Mouse (Mus musculus) hindbrain, embryonic 12.5 days (tissue): ENCODE measurements around the gene Atp7b. TPM values are rescaled to one million over a fixed set of nuclear protein-coding genes. Genes with fewer than 3 reads are reported as not detected.

Experiments used
- ATAC-seq: fragments of 200-750 bp; cut with Nextera tagmentation; 2 replicates; pipeline ENCODE4 v1.8.0; 2017; ENCODE audit warnings: moderate TSS enrichment; ENCODE audit not compliant: low FRiP score
- H3K27ac ChIP-seq: fragments of 300-500 bp; sonication (generic); 2 replicates; pipeline ENCODE4 v1.5.1; 2016; ENCODE audit warnings: mild to moderate bottlenecking
- H3K27me3 ChIP-seq: fragments of 300-500 bp; sonication (generic); 2 replicates; pipeline ENCODE4 v1.6.1; 2016; ENCODE audit warnings: mild to moderate bottlenecking
- H3K36me3 ChIP-seq: fragments of 300-500 bp; sonication (generic); 2 replicates; pipeline ENCODE4 v1.6.1; 2016; ENCODE audit warnings: mild to moderate bottlenecking
- H3K4me1 ChIP-seq: fragments of 300-500 bp; sonication (generic); 2 replicates; pipeline ENCODE4 v1.6.1; 2016
- H3K4me2 ChIP-seq: fragments of 300-500 bp; sonication (generic); replicated peaks from 2 replicates; pipeline ENCODE4 v1.6.1; 2016; ENCODE audit warnings: mild to moderate bottlenecking
- H3K4me3 ChIP-seq: fragments of 300-500 bp; sonication (generic); 2 replicates; pipeline ENCODE4 v1.5.1; 2016; ENCODE audit warnings: mild to moderate bottlenecking
- H3K9ac ChIP-seq: fragments of 300-500 bp; sonication (generic); 2 replicates; pipeline ENCODE4 v1.6.1; 2016; ENCODE audit warnings: mild to moderate bottlenecking, moderate library complexity
- H3K9me3 ChIP-seq: fragments of 300-500 bp; sonication (generic); replicated peaks from 2 replicates; pipeline ENCODE4 v1.6.1; 2016; ENCODE audit warnings: mild to moderate bottlenecking
- WGBS: fragments of 180-500 bp; shearing (Covaris S2); methylation state at CpG from one replicate; pipeline ENCODE4 v1.1.7; 2016; 5-methylcytosine and 5-hydroxymethylcytosine counted together
- polyA plus RNA-seq: library from polyadenylated mRNA; unstranded; fragments of >200 nt; fragmentation: Nextera tagmentation; extraction: Ambion mirVana; gene quantifications from 2 replicates; pipeline ENCODE4 v1.2.1, GENCODE M21; 2016

Atp7b gene
- polyA plus RNA-seq, 1 experiment from 2014 or later: 1.7 TPM

DNA sequence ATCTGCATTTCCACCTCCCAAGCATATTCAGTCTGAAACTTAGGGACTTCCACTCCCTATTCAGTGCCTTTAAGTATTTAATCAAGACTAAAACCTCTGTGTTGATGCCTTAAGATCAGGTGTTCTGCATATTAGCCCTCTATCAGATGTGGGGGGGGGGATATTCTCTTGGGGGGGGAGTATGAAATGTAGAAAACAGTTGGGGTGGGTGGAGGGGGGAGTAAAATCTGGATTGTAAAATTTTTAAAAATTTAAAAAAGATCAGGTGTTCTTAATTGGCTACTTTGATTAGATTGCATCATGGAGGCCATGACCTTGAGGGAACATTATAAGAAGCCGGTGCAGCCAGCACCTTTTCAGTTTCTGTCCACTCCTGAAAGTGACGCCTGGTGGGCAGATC lies 101.7 kb downstream of the Atp7b start, which contains the start of gene Fam90a1a:
Gene Fam90a1a, plus strand, starts transcription at position 301 of the 400 bp plus-strand sequence.
- H3K27ac ChIP-seq: no peak within 1 kb of the TSS
- H3K9me3 ChIP-seq: no peaks in the 10 kb centered on the region
- H3K4me3 ChIP-seq: no peak within 1 kb of the TSS
- no peaks in the 10 kb centered on the region for H3K27me3 ChIP-seq
- no peak within 1 kb of the TSS for H3K4me2 ChIP-seq
- no peak within 1 kb of the TSS for H3K9ac ChIP-seq
- ATAC-seq: no peak
- H3K36me3 ChIP-seq: no peaks in the 10 kb centered on the region
- H3K4me1 ChIP-seq: no peaks in the 10 kb centered on the region
- WGBS: 84% methylated on average over 2 of the region's 2 CpGs

DNA sequence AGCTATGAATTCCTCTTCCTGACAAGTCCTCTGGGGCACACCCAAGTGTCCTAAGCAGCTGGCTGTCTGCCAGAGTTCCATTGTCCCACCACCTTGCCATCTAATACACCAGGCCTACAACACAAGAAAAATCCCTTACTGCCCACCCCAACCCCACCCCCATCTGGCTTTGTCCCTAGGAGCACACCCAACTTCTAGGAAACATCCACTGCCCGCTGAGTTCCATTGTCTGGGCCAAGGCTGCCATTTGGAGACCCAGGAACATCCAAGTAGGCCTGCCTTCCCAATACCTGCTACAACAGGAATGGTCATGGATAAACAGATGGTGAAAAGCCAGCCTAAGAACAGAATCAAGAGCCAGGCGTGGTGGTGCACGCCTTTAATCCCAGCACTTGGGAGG lies 103.8 kb downstream of the Atp7b start:
- no peaks in the 10 kb centered on the region for H3K9me3 ChIP-seq
- H3K27me3 ChIP-seq: no peaks in the 10 kb centered on the region
- 92% methylated on average over 3 of the region's 3 CpGs for WGBS
- no peak overlapping the region for H3K4me3 ChIP-seq
- no peak for ATAC-seq
- no peak overlapping the region for H3K9ac ChIP-seq
- no peaks in the 10 kb centered on the region for H3K36me3 ChIP-seq
- no peaks in the 10 kb centered on the region for H3K4me1 ChIP-seq
- H3K4me2 ChIP-seq: no peak overlapping the region
- no peak overlapping the region for H3K27ac ChIP-seq

DNA sequence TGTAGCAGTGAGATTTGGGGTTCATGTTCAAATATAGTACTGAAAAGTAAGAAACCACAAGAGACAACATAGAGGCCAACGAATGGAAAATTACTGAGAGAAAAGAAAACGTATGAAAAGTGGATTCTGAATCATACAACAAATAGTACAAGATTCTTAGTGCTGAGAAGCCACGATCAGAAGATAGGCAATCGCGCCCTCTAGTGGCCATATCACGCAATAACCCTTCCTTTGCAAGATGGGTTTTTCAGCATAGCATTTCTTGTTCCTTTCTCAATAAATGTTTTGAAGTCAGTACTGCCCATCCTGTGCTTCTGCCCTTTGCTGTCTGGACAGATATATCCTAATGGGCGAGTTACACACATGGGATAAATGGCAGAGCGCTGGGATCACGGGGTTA lies 104.8 kb downstream of the Atp7b start:
- H3K9me3 ChIP-seq: no peaks in the 10 kb centered on the region
- H3K4me1 ChIP-seq: no peaks in the 10 kb centered on the region
- ATAC-seq: no peak
- no peak overlapping the region for H3K9ac ChIP-seq
- H3K27ac ChIP-seq: no peak overlapping the region
- 8% methylated on average over 9 of the region's 9 CpGs for WGBS
- no peak overlapping the region for H3K4me2 ChIP-seq
- no peak overlapping the region for H3K4me3 ChIP-seq
- no peaks in the 10 kb centered on the region for H3K27me3 ChIP-seq
- H3K36me3 ChIP-seq: no peaks in the 10 kb centered on the region

DNA sequence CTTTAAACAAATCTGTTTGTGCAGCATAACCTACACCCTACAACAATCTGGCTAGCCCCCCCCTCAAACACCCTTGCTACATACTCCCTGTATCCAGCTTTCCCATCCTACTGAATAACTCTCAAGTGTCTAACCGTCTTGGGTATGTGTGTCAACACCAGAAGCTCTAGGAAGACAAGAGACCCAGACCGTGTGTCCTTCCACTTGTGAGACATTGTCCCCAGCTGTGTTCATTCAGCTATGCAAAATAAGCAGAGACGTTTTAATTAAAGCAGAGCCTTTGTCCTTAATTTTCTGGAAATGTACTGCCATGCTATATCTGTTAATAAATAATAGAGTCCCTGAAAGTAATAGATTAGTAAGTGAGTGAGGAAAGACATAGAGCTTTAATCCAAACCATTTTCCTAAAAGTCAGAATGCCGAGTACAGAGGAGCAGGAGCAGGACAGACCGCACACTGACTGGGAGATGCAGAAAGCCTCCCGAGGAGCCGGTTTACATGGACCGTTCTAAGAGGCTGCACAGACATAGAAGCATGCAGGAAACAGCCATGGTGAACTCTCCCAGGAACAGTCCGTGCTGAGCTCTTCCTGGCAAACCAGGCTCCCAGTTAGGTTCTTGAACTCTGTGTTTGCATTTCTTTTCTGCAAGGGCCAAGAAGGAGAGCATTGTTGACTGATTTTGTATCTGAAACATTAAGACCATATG lies 112.6 kb downstream of the Atp7b start:
- no peak for ATAC-seq
- Histone ChIP-seq H3K9me3 (no peaks in the 10 kb centered on the region), H3K9ac (no peak overlapping the region), H3K4me1 (no peaks in the 10 kb centered on the region), H3K27me3 (no peaks in the 10 kb centered on the region), H3K27ac (no peak overlapping the region), H3K4me2 (no peak overlapping the region), H3K4me3 (no peak overlapping the region), H3K36me3 (no peaks in the 10 kb centered on the region)
- WGBS: 61% methylated on average over 9 of the region's 9 CpGs

DNA sequence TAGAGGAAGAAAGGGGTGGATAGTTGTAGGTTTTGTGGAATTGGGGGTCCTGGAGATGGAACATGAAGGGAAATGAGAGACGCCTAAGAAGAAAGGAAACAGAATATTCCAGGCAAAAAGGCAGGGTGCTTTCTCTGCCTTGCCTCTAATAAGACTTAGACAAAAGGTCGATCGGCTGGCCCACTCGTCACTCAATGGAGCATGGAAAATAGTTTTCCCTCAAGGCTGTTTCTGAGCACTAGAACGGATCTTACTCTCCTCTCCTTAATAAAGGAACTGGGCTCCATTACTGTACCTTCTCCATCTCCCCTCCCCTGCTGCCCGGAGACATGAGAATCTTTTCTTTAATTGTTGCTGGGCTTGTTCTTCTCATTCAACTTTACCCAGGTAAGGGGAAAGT lies 113.6 kb downstream of the Atp7b start, which contains the start of gene Defb13:
Gene Defb13, plus strand, starts transcription at position 301 of the 400 bp plus-strand sequence.
- 85% methylated on average over 6 of the region's 6 CpGs for WGBS
- no peak for ATAC-seq
- no peak within 1 kb of the TSS for H3K4me3 ChIP-seq
- no peaks in the 10 kb centered on the region for H3K9me3 ChIP-seq
- H3K27me3 ChIP-seq: no peaks in the 10 kb centered on the region
- H3K4me2 ChIP-seq: no peak within 1 kb of the TSS
- H3K9ac ChIP-seq: no peak within 1 kb of the TSS
- no peaks in the 10 kb centered on the region for H3K4me1 ChIP-seq
- H3K36me3 ChIP-seq: no peaks in the 10 kb centered on the region
- H3K27ac ChIP-seq: no peak within 1 kb of the TSS

Other genes starting within 250 kb of the Atp7b start
- not detected in 2 replicates for gene Defb50, start 236.8 kb downstream of the Atp7b start, polyA plus RNA-seq
- not detected in 2 replicates for gene Defb2, start 220.4 kb downstream of the Atp7b start, polyA plus RNA-seq
- 1.1 TPM in 1 of 2 replicates, not detected in the other for gene Defb10, start 201.4 kb downstream of the Atp7b start, polyA plus RNA-seq
- gene Defb9, start 174.9 kb downstream of the Atp7b start, polyA plus RNA-seq: 1.3 and 1.5 TPM in 2 replicates
- 14.2 and 14.9 TPM in 2 replicates for gene Defb11, start 153.9 kb downstream of the Atp7b start, polyA plus RNA-seq
- gene Defb15, start 127.6 kb downstream of the Atp7b start, polyA plus RNA-seq: not detected in 2 replicates
- gene Defb35, start 122.0 kb downstream of the Atp7b start, polyA plus RNA-seq: not detected in 2 replicates
- not detected in 2 replicates for gene Defb13, start 113.5 kb downstream of the Atp7b start, polyA plus RNA-seq
- gene Fam90a1a, start 101.6 kb downstream of the Atp7b start, polyA plus RNA-seq: not detected in 2 replicates
- not detected in 2 replicates for gene Ccdc70, start 90.5 kb downstream of the Atp7b start, polyA plus RNA-seq
- 32.3 and 38.0 TPM in 2 replicates for gene Alg11, start 416 bp upstream of the Atp7b start, polyA plus RNA-seq
- 0.52 and 1.2 TPM in 2 replicates for gene Nek5, start 64.7 kb upstream of the Atp7b start, polyA plus RNA-seq
- gene Nek3, start 106.1 kb upstream of the Atp7b start, polyA plus RNA-seq: 9.8 and 10.0 TPM in 2 replicates
- 37.0 and 39.8 TPM in 2 replicates for gene Ckap2, start 125.5 kb upstream of the Atp7b start, polyA plus RNA-seq
- gene Vps36, start 132.5 kb upstream of the Atp7b start, polyA plus RNA-seq: 39.4 and 39.9 TPM in 2 replicates
- 9.2 and 12.1 TPM in 2 replicates for gene Thsd1, start 167.0 kb upstream of the Atp7b start, polyA plus RNA-seq
- not detected in 2 replicates for gene Tpte, start 223.1 kb upstream of the Atp7b start, polyA plus RNA-seq